8 mouse cellular contexts compared by ENCODE assay signal in genomic region chr15:81235086-81235920, GRCm38 (mm10). TPM values are rescaled to one million over a fixed set of nuclear protein-coding genes. Genes with fewer than 3 reads are reported as not detected.
DNase-seq lines count a peak whose midpoint lies in the region; ATAC-seq and TF ChIP-seq lines count a peak whose summit lies in the region.

Gene Mchr1 (plus strand): TSS chr15:81235499.

- TF ChIP-seq CTCF in midbrain, postnatal 0 days (IDR thresholded peaks at IDR 0.05), result peak; percentile 58

- no peaks in the 10 kb centered on the region for H3K9me3 ChIP-seq in embryonic facial prominence, embryonic 10.5 days
- no peaks in the 10 kb centered on the region for H3K9me3 ChIP-seq in heart, embryonic 10.5 days
- no peaks in the 10 kb centered on the region for H3K9me3 ChIP-seq in kidney, embryonic 15.5 days (replicated peaks)
- H3K9me3 ChIP-seq in limb, embryonic 14.5 days (ENCODE audit: control insufficient read depth, low read length), result no peaks in the 10 kb centered on the region
- H3K9me3 ChIP-seq in midbrain, postnatal 0 days (ENCODE audit: low read length), result no peaks in the 10 kb centered on the region

- no peaks in the 10 kb centered on the region for H3K36me3 ChIP-seq in embryonic facial prominence, embryonic 10.5 days (replicated peaks)
- H3K36me3 ChIP-seq in heart, embryonic 10.5 days, result no peaks in the 10 kb centered on the region
- no peaks in the 10 kb centered on the region for H3K36me3 ChIP-seq in kidney, embryonic 15.5 days
- no peaks in the 10 kb centered on the region for H3K36me3 ChIP-seq in limb, embryonic 14.5 days (ENCODE audit: control insufficient read depth, insufficient read depth, low read length)
- H3K36me3 ChIP-seq in midbrain, postnatal 0 days (ENCODE audit: insufficient read depth, low read length), result no peaks in the 10 kb centered on the region

- peak within 1 kb of the TSS; percentile 59 for H3K4me3 ChIP-seq in embryonic facial prominence, embryonic 10.5 days
- peak within 1 kb of the TSS; percentile 55 for H3K4me3 ChIP-seq in heart, embryonic 10.5 days
- peak within 1 kb of the TSS; percentile 47 for H3K4me3 ChIP-seq in kidney, embryonic 15.5 days (replicated peaks)
- H3K4me3 ChIP-seq in limb, embryonic 14.5 days (replicated peaks; ENCODE audit: low read length), result peak within 1 kb of the TSS; percentile 41
- H3K4me3 ChIP-seq in midbrain, postnatal 0 days (ENCODE audit: low read depth, low read length), result peak within 1 kb of the TSS; percentile 56

- peak within 1 kb of the TSS; percentile 31; the same call in 1 of the 2 replicates for H3K27ac ChIP-seq in embryonic facial prominence, embryonic 10.5 days (replicated peaks)
- 0 out of 2 replicates have a peak within 1 kb of the TSS, but pooled peaks have one; percentile 12 for H3K27ac ChIP-seq in heart, embryonic 10.5 days
- no peak within 1 kb of the TSS for H3K27ac ChIP-seq in kidney, embryonic 15.5 days
- no peak within 1 kb of the TSS for H3K27ac ChIP-seq in limb, embryonic 14.5 days (replicated peaks; ENCODE audit: low read depth, low read length)
- peak within 1 kb of the TSS; percentile 63 for H3K27ac ChIP-seq in midbrain, postnatal 0 days (ENCODE audit: low read depth, low read length)

- WGBS in embryonic facial prominence, embryonic 10.5 days, result under 1% methylated on average over 25 of the region's 25 CpGs
- under 1% methylated on average over 25 of the region's 25 CpGs for WGBS in heart, embryonic 10.5 days
- WGBS in kidney, embryonic 15.5 days, result 1% methylated on average over 25 of the region's 25 CpGs
- WGBS in limb, embryonic 14.5 days, result 1% methylated on average over 23 of the region's 25 CpGs
- WGBS in midbrain, postnatal 0 days, result under 1% methylated on average over 24 of the region's 25 CpGs

- ATAC-seq in kidney, embryonic 15.5 days (replicated peaks; ENCODE audit: low FRiP score), result peak; percentile 86
- ATAC-seq in limb, embryonic 14.5 days (ENCODE audit: low FRiP score, low read depth), result peak; percentile 78
- peak; percentile 89 for ATAC-seq in midbrain, postnatal 0 days (ENCODE audit: low FRiP score)

- no peak for TF ChIP-seq POLR2A in limb, embryonic 14.5 days (IDR thresholded peaks at IDR 0.05; ENCODE audit: borderline replicate concordance, extremely low read depth, insufficient read depth, insufficient read length)

- H3K27me3 ChIP-seq in embryonic facial prominence, embryonic 10.5 days (replicated peaks; ENCODE audit: low read depth, poor library complexity, severe bottlenecking), result peaks cover 61% of the 10 kb centered on the region
- peaks cover 46% of the 10 kb centered on the region for H3K27me3 ChIP-seq in heart, embryonic 10.5 days (ENCODE audit: insufficient read depth, poor library complexity, severe bottlenecking)
- H3K27me3 ChIP-seq in kidney, embryonic 15.5 days, result peaks cover 31% of the 10 kb centered on the region
- no peaks in the 10 kb centered on the region for H3K27me3 ChIP-seq in limb, embryonic 14.5 days (ENCODE audit: control insufficient read depth, insufficient read depth, low read length)
- no peaks in the 10 kb centered on the region for H3K27me3 ChIP-seq in midbrain, postnatal 0 days (ENCODE audit: insufficient read depth, low read length)

- peak within 1 kb of the TSS; percentile 47 for H3K9ac ChIP-seq in kidney, embryonic 15.5 days
- H3K9ac ChIP-seq in limb, embryonic 14.5 days (ENCODE audit: low read depth, low read length, severe bottlenecking), result peak within 1 kb of the TSS; percentile 54
- peak within 1 kb of the TSS; percentile 61 for H3K9ac ChIP-seq in midbrain, postnatal 0 days (replicated peaks; ENCODE audit: low read length, poor library complexity, severe bottlenecking)

- peak; percentile 48 to 54 for DNase-seq in adrenal gland, adult 18-20 months (ENCODE audit: low spot score in 2 of 2)
- no peak for DNase-seq in adrenal gland, postnatal 4 days (ENCODE audit: low spot score in 2 of 2)
- peak; percentile 78 for DNase-seq in embryonic facial prominence, embryonic 10.5 days (ENCODE audit: low spot score)
- peak; percentile 80 for DNase-seq in heart, embryonic 10.5 days (ENCODE audit: low spot score)
- peak; percentile 62 for DNase-seq in limb, embryonic 14.5 days (ENCODE audit: low spot score)
- peak; percentile 82 for DNase-seq in midbrain, postnatal 0 days (ENCODE audit: low spot score)
- DNase-seq in testis, postnatal 14 days (ENCODE audit: low spot score), result peak; percentile 28

- H3K4me1 ChIP-seq in embryonic facial prominence, embryonic 10.5 days, result peaks cover 21% of the 10 kb centered on the region
- peaks cover 17% of the 10 kb centered on the region for H3K4me1 ChIP-seq in heart, embryonic 10.5 days
- H3K4me1 ChIP-seq in kidney, embryonic 15.5 days, result peaks cover 18% of the 10 kb centered on the region
- H3K4me1 ChIP-seq in limb, embryonic 14.5 days (ENCODE audit: control insufficient read depth, insufficient read depth, low read length), result peaks cover 5% of the 10 kb centered on the region; the same call in 1 of the 2 replicates
- H3K4me1 ChIP-seq in midbrain, postnatal 0 days (ENCODE audit: insufficient read depth, low read length), result no peaks in the 10 kb centered on the region; the same call in 1 of the 2 replicates

- H3K4me2 ChIP-seq in kidney, embryonic 15.5 days, result peak within 1 kb of the TSS; percentile 85
- H3K4me2 ChIP-seq in limb, embryonic 14.5 days (replicated peaks; ENCODE audit: low read depth, low read length, severe bottlenecking), result peak within 1 kb of the TSS; percentile 80
- peak within 1 kb of the TSS; percentile 61 for H3K4me2 ChIP-seq in midbrain, postnatal 0 days (ENCODE audit: low read depth, low read length, poor library complexity, severe bottlenecking)

RNA-seq across cellular contexts. Expression of gene Mchr1, which starts in this region (rescaled TPM):
- total RNA-seq in adrenal gland, adult 18-20 months (2021), result under 1 TPM; 0.23 to 0.51 TPM
- 1 to 10 TPM in 1 of 2 experiments, under 1 TPM in 1; 0.99 to 1.0 TPM for total RNA-seq in adrenal gland, postnatal 4 days (2021)
- 0.15 and 0.27 TPM in 2 replicates for polyA plus RNA-seq in embryonic facial prominence, embryonic 10.5 days (2016; fragmentation: Nextera tagmentation; extraction: Ambion mirVana)
- polyA plus RNA-seq in heart, embryonic 10.5 days (2016; fragmentation: Nextera tagmentation; extraction: Ambion mirVana), result 0.10 and 0.48 TPM in 2 replicates
- 1.1 and 1.2 TPM in 2 replicates for polyA plus RNA-seq in kidney, embryonic 15.5 days (2015; fragmentation: Nextera tagmentation; extraction: Ambion mirVana)
- polyA plus RNA-seq in limb, embryonic 14.5 days (2012; rRNA removed), result 1.6 and 1.7 TPM in 2 replicates
- polyA plus RNA-seq in limb, embryonic 14.5 days (2014; fragmentation: Nextera tagmentation; extraction: Ambion mirVana), result 0.93 and 1.2 TPM in 2 replicates
- 11.2 and 17.2 TPM in 2 replicates for total RNA-seq in midbrain, postnatal 0 days (2014; rRNA removed)
- 9.3 and 12.4 TPM in 2 replicates for polyA plus RNA-seq in midbrain, postnatal 0 days (2015; fragmentation: Nextera tagmentation; extraction: Ambion mirVana)

Comparison
In these comparisons a context has a peak if more than half of its experiments do, and no peak if none do; other contexts are left out.
1. Peak in DNase-seq in adrenal gland, adult 18-20 months; RNA of the gene not detected or under 1 TPM.
2. Peak in DNase-seq, H3K4me3 ChIP-seq and H3K27ac ChIP-seq in embryonic facial prominence, embryonic 10.5 days; RNA of the gene not detected or under 1 TPM.
3. Peak in DNase-seq, H3K4me3 ChIP-seq and H3K27ac ChIP-seq in heart, embryonic 10.5 days; RNA of the gene not detected or under 1 TPM.
4. DNase-seq: peak in limb, embryonic 14.5 days (single experiment), midbrain, postnatal 0 days (single experiment) and testis, postnatal 14 days (single experiment); none in adrenal gland, postnatal 4 days (0 of 2).
5. Peak in every context shown above with its lines, with median percentiles within 50 percentile points of each other: H3K4me3 ChIP-seq, ATAC-seq, H3K4me2 ChIP-seq and H3K9ac ChIP-seq.